Mouse (Mus musculus) brain, embryonic 14.5 days (tissue): ENCODE measurements at regions not wholly inside any gene's neighbourhood (a gene's known extent, or its start where the extent isn't known, plus 50 kb on each side); places are given as distances from the start of the nearest gene placed in this dataset.

Experiments used
- CTCF ChIP-seq: fragments of 200-500 bp; IDR thresholded peaks from 2 replicates; pipeline ENCODE4 v1.5.1; 2012; ENCODE audit warnings: inconsistent platforms, mild to moderate bottlenecking, moderate library complexity, borderline replicate concordance; ENCODE audit not compliant: insufficient read depth, insufficient read length; ENCODE audit errors: extremely low read depth
- POLR2A ChIP-seq: fragments of 200-500 bp; IDR thresholded peaks from 2 replicates; pipeline ENCODE4 v1.6.1; 2012; ENCODE audit warnings: mild to moderate bottlenecking, inconsistent platforms, borderline replicate concordance; ENCODE audit not compliant: poor library complexity, insufficient read depth, insufficient read length, severe bottlenecking; ENCODE audit errors: extremely low read depth

DNA sequence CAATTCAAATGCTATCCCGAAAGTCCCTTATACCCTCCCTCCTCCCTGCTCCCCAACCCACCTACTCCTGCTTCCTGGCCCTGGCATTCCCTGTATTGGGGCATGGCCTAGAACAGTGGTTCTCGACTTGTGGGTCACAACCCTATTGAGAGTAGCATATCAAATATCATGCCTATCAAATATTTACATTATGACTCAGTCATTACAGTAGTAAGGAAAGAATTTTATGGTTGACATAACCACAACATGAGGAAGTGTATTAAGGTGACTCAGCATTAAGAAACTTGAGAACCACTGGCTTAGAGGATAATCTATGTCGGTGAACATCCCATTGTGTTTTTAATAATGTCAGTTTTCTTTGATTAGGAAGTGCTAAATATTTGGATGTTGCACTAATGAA, 173.3 kb upstream of the 2610001J05Rik start:
- no peak for TF ChIP-seq POLR2A
- no peak for TF ChIP-seq CTCF
